Mouse (Mus musculus) lung, adult 2 months (tissue): Measurements from ENCODE around the gene Snx18.

Experiments
- CTCF ChIP-seq: fragments of 200-500 bp; IDR thresholded peaks from 2 replicates; pipeline ENCODE4 v1.5.1; 2011; ENCODE audit warnings: mild to moderate bottlenecking, low read length, control low read depth; ENCODE audit not compliant: insufficient read depth
- POLR2A ChIP-seq: fragments of 200-500 bp; IDR thresholded peaks from 2 replicates; pipeline ENCODE4 v1.6.1; 2011; ENCODE audit warnings: low read depth, mild to moderate bottlenecking, control low read depth, low read length, borderline replicate concordance; ENCODE audit errors: extremely low read depth

- no peak for TF ChIP-seq CTCF
- no peak for TF ChIP-seq POLR2A
Measured at GRCm38 (mm10) chr13:113550866-113551565, 67.3 kb downstream of the Snx18 start.
